Mouse (Mus musculus) thymus, postnatal 10 days (tissue): ENCODE data around the gene Mafb.
A peak's percentile ranks its signal among the peaks of the same experiment; 100 is the strongest.

Experiments used
- DNase-seq, 2 experiments: peaks; one replicate each; pipeline ENCODE4 v3.0.0; 2021; ENCODE audit warnings: low spot score in 2 of 2

Mafb gene

GRCm38 (mm10) chr2:160364128-160364650 lies 2.7 kb downstream of the Mafb start:
- DNase-seq = no peak

- no peak for DNase-seq
Measured at GRCm38 (mm10) chr2:160363201-160363600, 3.7 kb downstream of the Mafb start.

- DNase-seq = no peak
Measured at GRCm38 (mm10) chr2:160361442-160362121, 5.3 kb downstream of the Mafb start.

GRCm38 (mm10) chr2:160360234-160360874 lies 6.5 kb downstream of the Mafb start:
- no peak for DNase-seq

- DNase-seq = no peak
Measured at GRCm38 (mm10) chr2:160358896-160359295, 8.0 kb downstream of the Mafb start.

- no peak for DNase-seq
Measured at GRCm38 (mm10) chr2:160357442-160357841, 9.4 kb downstream of the Mafb start.

- DNase-seq = peak; percentile 27 to 42
Measured at GRCm38 (mm10) chr2:160356132-160356531, 10.7 kb downstream of the Mafb start.

- DNase-seq = no peak
Measured at GRCm38 (mm10) chr2:160354319-160354718, 12.5 kb downstream of the Mafb start.

- DNase-seq = no peak
Measured at GRCm38 (mm10) chr2:160353581-160353980, 13.3 kb downstream of the Mafb start.

GRCm38 (mm10) chr2:160351038-160351574 lies 15.8 kb downstream of the Mafb start:
- DNase-seq = no peak

- no peak for DNase-seq
Measured at GRCm38 (mm10) chr2:160349578-160349977, 17.3 kb downstream of the Mafb start.

- DNase-seq = no peak
Measured at GRCm38 (mm10) chr2:160348796-160349195, 18.1 kb downstream of the Mafb start.

- no peak for DNase-seq
Measured at GRCm38 (mm10) chr2:160348072-160348604, 18.7 kb downstream of the Mafb start.

GRCm38 (mm10) chr2:160345644-160346043 lies 21.2 kb downstream of the Mafb start:
- no peak for DNase-seq

GRCm38 (mm10) chr2:160340121-160340520 lies 26.7 kb downstream of the Mafb start:
- DNase-seq = no peak

GRCm38 (mm10) chr2:160339595-160339994 lies 27.3 kb downstream of the Mafb start:
- DNase-seq = no peak

- DNase-seq = no peak
Measured at GRCm38 (mm10) chr2:160336053-160336452, 30.8 kb downstream of the Mafb start.

- DNase-seq = no peak
Measured at GRCm38 (mm10) chr2:160335043-160335442, 31.8 kb downstream of the Mafb start.

GRCm38 (mm10) chr2:160334111-160334661 lies 32.7 kb downstream of the Mafb start, which contains the start of gene Gm826:
Gene Gm826, minus strand, starts transcription at chr2:160334162.
- DNase-seq = no peak

- no peak for DNase-seq
Measured at GRCm38 (mm10) chr2:160332516-160333325, 34.1 kb downstream of the Mafb start.

GRCm38 (mm10) chr2:160328886-160329285 lies 38.0 kb downstream of the Mafb start:
- peak; percentile 27 to 43 for DNase-seq
